Mouse (Mus musculus): ENCODE measurements around the gene Nck2. TPM values are rescaled to one million over a fixed set of nuclear protein-coding genes. Genes with fewer than 3 reads are reported as not detected.
A peak's percentile ranks its signal among the peaks of the same experiment; 100 is the strongest.

The Nck2 gene
- polyA plus RNA-seq, 1 experiment: 2.4 TPM

GRCm38 (mm10) chr1:43426993-43427535 is 17.3 kb upstream of the Nck2 start:
- H3K9me3 ChIP-seq (ENCODE audit: control insufficient read depth, low read length): no peaks in the 10 kb centered on the region
- no peaks in the 10 kb centered on the region for H3K36me3 ChIP-seq (ENCODE audit: control insufficient read depth)
- H3K4me3 ChIP-seq (replicated peaks): no peak overlapping the region
- no peaks in the 10 kb centered on the region for H3K27me3 ChIP-seq (ENCODE audit: control insufficient read depth)
- TF ChIP-seq GATA1 (IDR thresholded peaks at IDR 0.05; ENCODE audit: low read length) (no peak), TAL1 (IDR thresholded peaks at IDR 0.05; ENCODE audit: low read length) (no peak)
- peaks cover 2% of the 10 kb centered on the region for H3K4me1 ChIP-seq (ENCODE audit: control insufficient read depth)

- no peaks in the 10 kb centered on the region for H3K36me3 ChIP-seq (ENCODE audit: control insufficient read depth)
- TF ChIP-seq TAL1 (IDR thresholded peaks at IDR 0.05; ENCODE audit: low read length) (no peak), GATA1 (IDR thresholded peaks at IDR 0.05; ENCODE audit: low read length) (no peak)
Measured at GRCm38 (mm10) chr1:43429924-43430876, 14.2 kb upstream of the Nck2 start.

GRCm38 (mm10) chr1:43433853-43434252 is 10.5 kb upstream of the Nck2 start:
- no peaks in the 10 kb centered on the region for H3K27me3 ChIP-seq (ENCODE audit: control insufficient read depth)
- H3K4me1 ChIP-seq (ENCODE audit: control insufficient read depth): peaks cover 7% of the 10 kb centered on the region
- no peak overlapping the region for H3K4me3 ChIP-seq (replicated peaks)
- H3K36me3 ChIP-seq (ENCODE audit: control insufficient read depth): no peaks in the 10 kb centered on the region
- H3K9me3 ChIP-seq (ENCODE audit: control insufficient read depth, low read length): no peaks in the 10 kb centered on the region
- TF ChIP-seq GATA1 (IDR thresholded peaks at IDR 0.05; ENCODE audit: low read length) (no peak), TAL1 (IDR thresholded peaks at IDR 0.05; ENCODE audit: low read length) (no peak)

More at GRCm38 (mm10) chr1:43429924-43430876, 14.2 kb upstream of the Nck2 start:
- Histone ChIP-seq H3K27me3 (ENCODE audit: control insufficient read depth) (no peaks in the 10 kb centered on the region), H3K4me1 (ENCODE audit: control insufficient read depth) (peaks cover 7% of the 10 kb centered on the region), H3K9me3 (ENCODE audit: control insufficient read depth, low read length) (no peaks in the 10 kb centered on the region), H3K4me3 (replicated peaks) (no peak overlapping the region)

- Histone ChIP-seq H3K36me3 (ENCODE audit: control insufficient read depth) (no peaks in the 10 kb centered on the region), H3K4me1 (ENCODE audit: control insufficient read depth) (peaks cover 7% of the 10 kb centered on the region), H3K4me3 (replicated peaks) (no peak overlapping the region), H3K9me3 (ENCODE audit: control insufficient read depth, low read length) (no peaks in the 10 kb centered on the region), H3K27me3 (ENCODE audit: control insufficient read depth) (no peaks in the 10 kb centered on the region)
- TF ChIP-seq GATA1 (IDR thresholded peaks at IDR 0.05; ENCODE audit: low read length): no peak
- no peak for TF ChIP-seq TAL1 (IDR thresholded peaks at IDR 0.05; ENCODE audit: low read length)
Measured at GRCm38 (mm10) chr1:43436554-43436953, 7.8 kb upstream of the Nck2 start.

- Histone ChIP-seq H3K4me1 (ENCODE audit: control insufficient read depth) (peaks cover 11% of the 10 kb centered on the region), H3K9me3 (ENCODE audit: control insufficient read depth, low read length) (no peaks in the 10 kb centered on the region), H3K27me3 (ENCODE audit: control insufficient read depth) (no peaks in the 10 kb centered on the region), H3K36me3 (ENCODE audit: control insufficient read depth) (no peaks in the 10 kb centered on the region), H3K4me3 (replicated peaks) (no peak overlapping the region)
- TF ChIP-seq GATA1 (IDR thresholded peaks at IDR 0.05; ENCODE audit: low read length) (no peak), TAL1 (IDR thresholded peaks at IDR 0.05; ENCODE audit: low read length) (no peak)
Measured at GRCm38 (mm10) chr1:43439261-43439660, 5.1 kb upstream of the Nck2 start.

- Histone ChIP-seq H3K27me3 (ENCODE audit: control insufficient read depth) (no peaks in the 10 kb centered on the region; the same call in 1 of the 2 replicates), H3K36me3 (ENCODE audit: control insufficient read depth) (no peaks in the 10 kb centered on the region; the same call in 1 of the 2 replicates), H3K4me1 (ENCODE audit: control insufficient read depth) (peaks cover 37% of the 10 kb centered on the region), H3K4me3 (replicated peaks) (no peak overlapping the region), H3K9me3 (ENCODE audit: control insufficient read depth, low read length) (no peaks in the 10 kb centered on the region)
- no peak for TF ChIP-seq GATA1 (IDR thresholded peaks at IDR 0.05; ENCODE audit: low read length)
Measured at GRCm38 (mm10) chr1:43442568-43442967, 1.8 kb upstream of the Nck2 start.

GRCm38 (mm10) chr1:43445170-43446088 is 1.1 kb downstream of the Nck2 start:
- H3K36me3 ChIP-seq (ENCODE audit: control insufficient read depth): no peaks in the 10 kb centered on the region; the same call in none of the 2 replicates
- H3K4me3 ChIP-seq (replicated peaks): peak overlapping the region; percentile 97
- TF ChIP-seq GATA1 (IDR thresholded peaks at IDR 0.05; ENCODE audit: low read length): no peak
- TF ChIP-seq TAL1 (IDR thresholded peaks at IDR 0.05; ENCODE audit: low read length): no peak
- H3K9me3 ChIP-seq (ENCODE audit: control insufficient read depth, low read length): no peaks in the 10 kb centered on the region
- no peaks in the 10 kb centered on the region; the same call in 1 of the 2 replicates for H3K27me3 ChIP-seq (ENCODE audit: control insufficient read depth)
- H3K4me1 ChIP-seq (ENCODE audit: control insufficient read depth): peaks cover 54% of the 10 kb centered on the region

GRCm38 (mm10) chr1:43446089-43446533 is 1.7 kb downstream of the Nck2 start:
- no peaks in the 10 kb centered on the region for H3K9me3 ChIP-seq (ENCODE audit: control insufficient read depth, low read length)
- H3K4me3 ChIP-seq (replicated peaks): peak overlapping the region; percentile 97
- peaks cover 60% of the 10 kb centered on the region for H3K4me1 ChIP-seq (ENCODE audit: control insufficient read depth)
- H3K27me3 ChIP-seq (ENCODE audit: control insufficient read depth): no peaks in the 10 kb centered on the region; the same call in 1 of the 2 replicates
- TF ChIP-seq TAL1 (IDR thresholded peaks at IDR 0.05; ENCODE audit: low read length) (no peak), GATA1 (IDR thresholded peaks at IDR 0.05; ENCODE audit: low read length) (no peak)
- H3K36me3 ChIP-seq (ENCODE audit: control insufficient read depth): peaks cover 4% of the 10 kb centered on the region
